Mouse (Mus musculus) liver, embryonic 15.5 days (tissue): ENCODE results near the gene Gm7168. TPM values are rescaled to one million over a fixed set of nuclear protein-coding genes. Genes with fewer than 3 reads are reported as not detected.
"Not testable (repeated sequence)": the region's sequence is repeated elsewhere in the genome, so short reads cannot be mapped to it uniquely, and the experiment has no call there.

ENCODE experiments used
- ATAC-seq: fragments of 200-750 bp; cut with Nextera tagmentation; 2 replicates; pipeline ENCODE4 v1.8.0; 2017; ENCODE audit warnings: moderate number of reproducible peaks, mild to moderate bottlenecking, moderate library complexity; ENCODE audit not compliant: insufficient read depth
- H3K27ac ChIP-seq: fragments of 300-500 bp; sonication (generic); replicated peaks from 2 replicates; pipeline ENCODE4 v1.5.1; 2015; ENCODE audit warnings: mild to moderate bottlenecking, inconsistent platforms
- H3K27me3 ChIP-seq: fragments of 300-500 bp; sonication (generic); 2 replicates; pipeline ENCODE4 v1.6.1; 2015; ENCODE audit warnings: mild to moderate bottlenecking, inconsistent platforms
- H3K36me3 ChIP-seq: fragments of 300-500 bp; sonication (generic); replicated peaks from 2 replicates; pipeline ENCODE4 v1.6.1; 2015; ENCODE audit warnings: moderate library complexity, mild to moderate bottlenecking, inconsistent platforms
- H3K4me1 ChIP-seq: fragments of 300-500 bp; sonication (generic); replicated peaks from 2 replicates; pipeline ENCODE4 v1.6.1; 2015; ENCODE audit warnings: inconsistent platforms
- H3K4me2 ChIP-seq: fragments of 300-500 bp; sonication (generic); 2 replicates; pipeline ENCODE4 v1.6.1; 2015; ENCODE audit warnings: moderate library complexity, mild to moderate bottlenecking, inconsistent platforms
- H3K4me3 ChIP-seq: fragments of 300-500 bp; sonication (generic); replicated peaks from 2 replicates; pipeline ENCODE4 v1.5.1; 2015; ENCODE audit warnings: mild to moderate bottlenecking, inconsistent platforms
- H3K9ac ChIP-seq: fragments of 300-500 bp; sonication (generic); 2 replicates; pipeline ENCODE4 v1.6.1; 2015; ENCODE audit warnings: moderate library complexity, mild to moderate bottlenecking, inconsistent platforms
- H3K9me3 ChIP-seq: fragments of 300-500 bp; sonication (generic); replicated peaks from 2 replicates; pipeline ENCODE4 v1.6.1; 2016; ENCODE audit warnings: inconsistent platforms
- WGBS: fragments of 180-500 bp; shearing (Covaris S2); methylation state at CpG from one replicate; pipeline ENCODE4 v1.1.7; 2015; ENCODE audit warnings: mixed read lengths; ENCODE audit not compliant: insufficient replicate concordance; 5-methylcytosine and 5-hydroxymethylcytosine counted together
- polyA plus RNA-seq: library from polyadenylated mRNA; unstranded; fragments of >200 nt; fragmentation: Nextera tagmentation; extraction: Ambion mirVana; gene quantifications from 2 replicates; pipeline ENCODE4 v1.2.1, GENCODE M21; 2015

Gene Gm7168
- polyA plus RNA-seq, 1 experiment from 2014 or later: not detected

GRCm38 (mm10) chr17:13987690-13988089, 39.5 kb downstream of the Gm7168 start:
- ATAC-seq: no peak
- Histone ChIP-seq H3K9me3 (no peaks in the 10 kb centered on the region), H3K4me1 (no peaks in the 10 kb centered on the region), H3K4me3 (no peak overlapping the region), H3K4me2 (no peak overlapping the region), H3K27me3 (no peaks in the 10 kb centered on the region), H3K27ac (no peak overlapping the region), H3K36me3 (no peaks in the 10 kb centered on the region), H3K9ac (no peak overlapping the region)
- WGBS: 53% methylated on average over 1 of the region's 1 CpGs

GRCm38 (mm10) chr17:13993425-13993824, 45.3 kb downstream of the Gm7168 start:
- 30% methylated on average over 2 of the region's 2 CpGs for WGBS
- H3K4me1 ChIP-seq, H3K9me3 ChIP-seq, H3K9ac ChIP-seq, ATAC-seq, H3K27me3 ChIP-seq, H3K4me2 ChIP-seq, H3K27ac ChIP-seq, H3K36me3 ChIP-seq, H3K4me3 ChIP-seq: not testable (repeated sequence)

Other genes starting within 250 kb of the Gm7168 start
- 9.5 TPM in 2 replicates for gene Afdn, start 187.8 kb upstream of the Gm7168 start, polyA plus RNA-seq
- 0.16 and 0.28 TPM in 2 replicates for gene Tcte2, start 186.5 kb upstream of the Gm7168 start, polyA plus RNA-seq
- gene Gm7356, start 55.3 kb downstream of the Gm7168 start, polyA plus RNA-seq: not detected in 2 replicates
- gene Gm7358, start 111.2 kb downstream of the Gm7168 start, polyA plus RNA-seq: not detected in 2 replicates